Mouse (Mus musculus): ENCODE data around the gene 2310061I04Rik. TPM values are rescaled to one million over a fixed set of nuclear protein-coding genes. Genes with fewer than 3 reads are reported as not detected.

Gene 2310061I04Rik
- polyA plus RNA-seq, 1 experiment from 2014 or later = 25.2 TPM

DNA sequence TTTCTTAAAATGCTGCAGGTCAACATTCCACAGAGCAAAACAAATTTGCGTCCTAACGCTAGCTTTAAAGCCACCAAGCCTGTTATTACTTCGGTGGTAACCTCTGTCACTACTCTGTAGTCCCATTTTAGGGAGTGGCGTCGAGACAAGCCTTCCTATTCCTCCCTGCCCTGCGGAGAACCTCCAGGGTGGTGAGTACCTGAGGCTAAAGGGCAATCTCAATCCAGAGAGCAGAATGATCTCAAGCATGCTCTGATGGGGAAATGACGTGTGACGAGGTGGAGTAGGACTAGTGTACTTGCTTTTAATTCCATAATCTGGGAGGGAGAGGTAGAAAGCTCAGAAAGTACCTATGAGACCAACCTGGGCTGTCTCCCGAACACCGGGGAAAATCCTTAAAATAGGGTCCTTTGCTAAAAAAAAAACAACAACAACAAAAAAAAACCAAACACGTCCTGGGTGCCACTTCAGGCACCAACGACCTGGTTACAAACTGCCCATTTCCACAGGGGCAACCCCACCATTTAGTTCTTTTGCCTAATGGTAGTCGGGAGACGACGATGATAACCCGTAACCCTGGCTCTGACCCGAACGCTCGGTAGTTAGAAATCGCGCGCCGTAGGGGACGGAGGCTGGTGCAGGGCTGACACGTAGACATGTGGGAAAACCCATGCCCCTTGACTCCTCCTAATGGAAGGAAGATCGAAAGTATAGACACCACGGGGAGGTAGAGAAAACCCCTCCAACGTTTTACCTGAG lies 18.5 kb upstream of the 2310061I04Rik start:
- WGBS = 1% methylated on average over 28 of the region's 28 CpGs

GRCm38 (mm10) chr17:35914975-35915374 lies 17.7 kb upstream of the 2310061I04Rik start:
- Histone ChIP-seq H3K4me1 (peaks cover 21% of the 10 kb centered on the region), H3K9me3 (no peaks in the 10 kb centered on the region), H3K4me2 (peak overlapping the region; percentile 90), H3K4me3 (peak overlapping the region; percentile 86), H3K27ac (replicated peaks) (no peak overlapping the region), H3K27me3 (replicated peaks) (no peaks in the 10 kb centered on the region), H3K9ac (peak overlapping the region; percentile 89), H3K36me3 (peaks cover 56% of the 10 kb centered on the region)
- no peak for ATAC-seq (ENCODE audit: extremely low read depth, insufficient number of reproducible peaks, low FRiP score, low TSS enrichment)
- WGBS = 68% methylated on average over 6 of the region's 6 CpGs

More for the DNA sequence above, 18.5 kb upstream of the 2310061I04Rik start:
- H3K9me3 ChIP-seq = no peaks in the 10 kb centered on the region
- peak overlapping the region; percentile 96 for H3K27ac ChIP-seq (replicated peaks)
- peak overlapping the region; percentile 90 for H3K4me2 ChIP-seq
- H3K4me1 ChIP-seq = peaks cover 26% of the 10 kb centered on the region
- peaks cover 60% of the 10 kb centered on the region for H3K36me3 ChIP-seq
- no peak for ATAC-seq (ENCODE audit: extremely low read depth, insufficient number of reproducible peaks, low FRiP score, low TSS enrichment)
- H3K4me3 ChIP-seq = peak overlapping the region; percentile 86
- H3K9ac ChIP-seq = peak overlapping the region; percentile 89
- no peaks in the 10 kb centered on the region for H3K27me3 ChIP-seq (replicated peaks)

DNA sequence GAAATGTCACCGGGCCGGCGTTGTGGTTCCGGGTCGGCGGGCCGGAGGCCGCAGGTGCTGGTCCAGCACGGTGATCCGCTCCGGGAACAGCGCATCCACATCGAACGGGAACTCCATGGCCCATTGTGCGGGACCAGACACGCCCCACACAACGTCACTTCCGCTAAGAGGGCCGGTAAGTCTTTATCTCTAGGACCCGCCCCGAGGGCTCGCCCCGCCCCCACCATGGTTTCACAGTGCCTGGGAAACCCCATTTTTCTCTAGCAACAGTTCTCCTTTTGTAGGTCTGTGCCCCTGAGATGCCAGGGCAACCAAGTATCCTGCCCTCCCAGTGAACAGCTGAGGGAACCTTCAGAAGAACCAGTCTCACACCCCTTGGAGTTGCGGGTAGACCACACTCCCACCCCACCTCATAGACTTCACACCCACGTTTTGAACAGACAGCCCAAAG lies 12.7 kb upstream of the 2310061I04Rik start, which contains the start of gene Atat1:
TSS of gene Atat1 (minus strand) at position 157 of the 451 bp plus-strand sequence.
- Histone ChIP-seq H3K27ac (replicated peaks) (peak within 1 kb of the TSS; percentile 64), H3K9me3 (no peaks in the 10 kb centered on the region), H3K4me2 (peak within 1 kb of the TSS; percentile 85), H3K27me3 (replicated peaks) (no peaks in the 10 kb centered on the region), H3K4me3 (peak within 1 kb of the TSS; percentile 71), H3K4me1 (peaks cover 23% of the 10 kb centered on the region), H3K9ac (peak within 1 kb of the TSS; percentile 84), H3K36me3 (peaks cover 82% of the 10 kb centered on the region)
- WGBS = 2% methylated on average over 25 of the region's 25 CpGs
- peak; percentile 82 for ATAC-seq (ENCODE audit: extremely low read depth, insufficient number of reproducible peaks, low FRiP score, low TSS enrichment)

- peak overlapping the region; percentile 84 for H3K9ac ChIP-seq
- peaks cover 83% of the 10 kb centered on the region for H3K36me3 ChIP-seq
- peak overlapping the region; percentile 71 for H3K4me3 ChIP-seq
- H3K4me2 ChIP-seq = peak overlapping the region; percentile 85
- ATAC-seq (ENCODE audit: extremely low read depth, insufficient number of reproducible peaks, low FRiP score, low TSS enrichment) = peak; percentile 20; the same call in 1 of the 2 replicates
- no peaks in the 10 kb centered on the region for H3K9me3 ChIP-seq
- 20% methylated on average over 20 of the region's 20 CpGs for WGBS
- H3K4me1 ChIP-seq = peaks cover 23% of the 10 kb centered on the region
- H3K27me3 ChIP-seq (replicated peaks) = no peaks in the 10 kb centered on the region
- peak overlapping the region; percentile 64 for H3K27ac ChIP-seq (replicated peaks)
Measured at GRCm38 (mm10) chr17:35909186-35909918, 12.1 kb upstream of the 2310061I04Rik start.

DNA sequence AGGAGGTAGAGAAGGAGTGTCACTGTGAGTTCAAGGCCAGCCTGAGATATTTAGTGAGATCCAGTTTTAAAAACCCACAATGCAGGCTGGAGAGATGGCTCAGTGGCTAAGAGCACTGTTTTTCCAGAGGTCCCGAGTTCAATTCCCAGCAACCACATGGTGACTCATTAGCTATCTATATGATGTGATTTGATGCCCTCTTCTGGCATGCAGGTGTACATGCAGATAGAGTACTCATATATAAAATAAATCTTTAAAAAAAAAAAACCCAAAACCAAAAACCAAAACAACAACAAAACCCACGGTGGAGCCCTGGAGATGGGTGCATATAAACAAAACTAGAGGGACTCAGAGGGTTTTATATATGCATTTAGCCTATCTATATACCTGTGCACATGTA lies 10.4 kb upstream of the 2310061I04Rik start:
- 88% methylated on average over 2 of the region's 2 CpGs for WGBS
- Histone ChIP-seq H3K9me3 (no peaks in the 10 kb centered on the region), H3K9ac (no peak overlapping the region), H3K27me3 (replicated peaks) (no peaks in the 10 kb centered on the region), H3K4me1 (peaks cover 37% of the 10 kb centered on the region), H3K4me3 (no peak overlapping the region), H3K36me3 (peaks cover 83% of the 10 kb centered on the region), H3K4me2 (no peak overlapping the region), H3K27ac (replicated peaks) (no peak overlapping the region)
- ATAC-seq (ENCODE audit: extremely low read depth, insufficient number of reproducible peaks, low FRiP score, low TSS enrichment) = no peak

DNA sequence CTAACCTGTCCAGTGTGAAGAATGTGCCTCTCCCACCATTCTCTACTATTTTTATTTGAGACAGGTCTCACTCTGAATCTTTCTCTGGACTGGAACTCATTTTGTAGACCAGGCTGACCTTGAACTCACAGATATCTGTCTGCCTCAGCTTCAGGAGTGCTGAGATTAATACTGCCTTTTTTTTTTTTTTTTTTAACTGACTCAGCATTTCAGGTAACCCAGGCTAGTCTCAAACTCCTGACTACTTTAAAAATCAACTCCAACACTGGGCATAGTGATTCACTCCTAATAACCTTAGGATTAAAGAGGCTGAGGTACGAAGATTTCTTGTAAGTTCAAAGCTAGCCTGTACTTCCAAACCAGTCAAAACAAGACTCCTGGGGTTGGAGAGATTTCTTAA lies 8.4 kb upstream of the 2310061I04Rik start:
- no peak overlapping the region for H3K9ac ChIP-seq
- no peaks in the 10 kb centered on the region for H3K27me3 ChIP-seq (replicated peaks)
- H3K4me3 ChIP-seq = no peak overlapping the region
- H3K9me3 ChIP-seq = no peaks in the 10 kb centered on the region
- H3K27ac ChIP-seq (replicated peaks) = no peak overlapping the region
- 92% methylated on average over 1 of the region's 1 CpGs for WGBS
- no peak for ATAC-seq (ENCODE audit: extremely low read depth, insufficient number of reproducible peaks, low FRiP score, low TSS enrichment)
- no peak overlapping the region for H3K4me2 ChIP-seq
- H3K4me1 ChIP-seq = peaks cover 37% of the 10 kb centered on the region
- peaks cover 79% of the 10 kb centered on the region for H3K36me3 ChIP-seq

GRCm38 (mm10) chr17:35903992-35904355 lies 6.7 kb upstream of the 2310061I04Rik start:
- no peaks in the 10 kb centered on the region for H3K9me3 ChIP-seq
- 74% methylated on average over 4 of the region's 4 CpGs for WGBS
- no peak overlapping the region for H3K4me2 ChIP-seq
- H3K4me1 ChIP-seq = peaks cover 29% of the 10 kb centered on the region
- peaks cover 95% of the 10 kb centered on the region for H3K36me3 ChIP-seq
- H3K27ac ChIP-seq (replicated peaks) = peak overlapping the region; percentile 59
- no peak overlapping the region for H3K4me3 ChIP-seq
- H3K27me3 ChIP-seq (replicated peaks) = no peaks in the 10 kb centered on the region
- no peak for ATAC-seq (ENCODE audit: extremely low read depth, insufficient number of reproducible peaks, low FRiP score, low TSS enrichment)
- H3K9ac ChIP-seq = peak overlapping the region; percentile 33; the same call in 1 of the 2 replicates

GRCm38 (mm10) chr17:35903343-35903991 lies 6.2 kb upstream of the 2310061I04Rik start:
- 76% methylated on average over 9 of the region's 9 CpGs for WGBS
- Histone ChIP-seq H3K4me2 (no peak overlapping the region), H3K4me3 (no peak overlapping the region), H3K27ac (replicated peaks) (peak overlapping the region; percentile 59), H3K4me1 (peaks cover 24% of the 10 kb centered on the region), H3K9me3 (no peaks in the 10 kb centered on the region), H3K27me3 (replicated peaks) (no peaks in the 10 kb centered on the region), H3K9ac (peak overlapping the region; percentile 33; the same call in 1 of the 2 replicates), H3K36me3 (peaks cover 92% of the 10 kb centered on the region)
- ATAC-seq (ENCODE audit: extremely low read depth, insufficient number of reproducible peaks, low FRiP score, low TSS enrichment) = no peak; the same call in 1 of the 2 replicates

DNA sequence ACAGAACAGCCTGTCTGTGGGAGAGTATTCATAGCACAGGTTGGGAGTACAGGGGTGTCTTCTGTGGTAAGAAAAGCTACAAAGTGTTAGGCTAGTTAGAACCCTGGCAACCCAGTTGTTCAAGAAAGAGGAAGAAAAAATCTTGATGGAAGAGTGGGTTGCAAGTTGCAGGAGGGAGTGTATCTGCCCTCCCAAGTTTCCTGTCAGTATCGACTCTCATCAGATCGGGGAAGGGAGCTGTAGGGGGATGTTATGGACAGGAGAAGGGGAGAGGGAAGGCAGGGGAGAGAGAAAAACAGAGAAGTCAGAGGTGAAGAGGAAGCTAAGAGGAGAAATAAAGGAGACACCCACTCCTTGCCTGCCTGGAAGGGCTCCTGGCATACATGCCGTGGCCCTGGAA lies 3.4 kb upstream of the 2310061I04Rik start:
- H3K36me3 ChIP-seq = peaks cover 75% of the 10 kb centered on the region

GRCm38 (mm10) chr17:35897644-35898573 lies 678 bp upstream of the 2310061I04Rik start:
- Histone ChIP-seq H3K4me3 (peak overlapping the region; percentile 76), H3K27me3 (replicated peaks) (no peaks in the 10 kb centered on the region), H3K4me2 (peak overlapping the region; percentile 97), H3K9me3 (no peaks in the 10 kb centered on the region), H3K4me1 (peaks cover 22% of the 10 kb centered on the region), H3K36me3 (peaks cover 73% of the 10 kb centered on the region), H3K9ac (peak overlapping the region; percentile 92), H3K27ac (replicated peaks) (peak overlapping the region; percentile 33; the same call in 1 of the 2 replicates)
- 41% methylated on average over 23 of the region's 23 CpGs for WGBS
- no peak for ATAC-seq (ENCODE audit: extremely low read depth, insufficient number of reproducible peaks, low FRiP score, low TSS enrichment)

More for the DNA sequence above, 3.4 kb upstream of the 2310061I04Rik start:
- Histone ChIP-seq H3K9me3 (no peaks in the 10 kb centered on the region), H3K27me3 (replicated peaks) (no peaks in the 10 kb centered on the region), H3K9ac (peak overlapping the region; percentile 7; the same call in 1 of the 2 replicates), H3K4me2 (no peak overlapping the region), H3K4me3 (no peak overlapping the region), H3K4me1 (peaks cover 36% of the 10 kb centered on the region), H3K27ac (replicated peaks) (no peak overlapping the region)
- WGBS = 80% methylated on average over 3 of the region's 3 CpGs
- ATAC-seq (ENCODE audit: extremely low read depth, insufficient number of reproducible peaks, low FRiP score, low TSS enrichment) = no peak
